Mouse (Mus musculus): ENCODE data around the gene Mertk.

- no peak for TF ChIP-seq POLR2A (IDR thresholded peaks at IDR 0.05; ENCODE audit: borderline replicate concordance, insufficient read depth, low read length)
- no peak for TF ChIP-seq CTCF (IDR thresholded peaks at IDR 0.05; ENCODE audit: borderline replicate concordance, insufficient read depth, low read depth, low read length)
Observed at GRCm38 (mm10) chr2:128726067-128726466, 27.3 kb downstream of the Mertk start.
